Mouse (Mus musculus) cerebellum, postnatal 14 days (tissue): ENCODE measurements at regions not wholly inside any gene's neighbourhood (a gene's known extent, or its start where the extent isn't known, plus 50 kb on each side); places are given as distances from the start of the nearest gene placed in this dataset.

Source experiments
- DNase-seq, 2 experiments: peaks; one replicate each; pipeline ENCODE4 v3.0.0; 2021; ENCODE audit warnings: mixed read lengths in 2 of 2

DNA sequence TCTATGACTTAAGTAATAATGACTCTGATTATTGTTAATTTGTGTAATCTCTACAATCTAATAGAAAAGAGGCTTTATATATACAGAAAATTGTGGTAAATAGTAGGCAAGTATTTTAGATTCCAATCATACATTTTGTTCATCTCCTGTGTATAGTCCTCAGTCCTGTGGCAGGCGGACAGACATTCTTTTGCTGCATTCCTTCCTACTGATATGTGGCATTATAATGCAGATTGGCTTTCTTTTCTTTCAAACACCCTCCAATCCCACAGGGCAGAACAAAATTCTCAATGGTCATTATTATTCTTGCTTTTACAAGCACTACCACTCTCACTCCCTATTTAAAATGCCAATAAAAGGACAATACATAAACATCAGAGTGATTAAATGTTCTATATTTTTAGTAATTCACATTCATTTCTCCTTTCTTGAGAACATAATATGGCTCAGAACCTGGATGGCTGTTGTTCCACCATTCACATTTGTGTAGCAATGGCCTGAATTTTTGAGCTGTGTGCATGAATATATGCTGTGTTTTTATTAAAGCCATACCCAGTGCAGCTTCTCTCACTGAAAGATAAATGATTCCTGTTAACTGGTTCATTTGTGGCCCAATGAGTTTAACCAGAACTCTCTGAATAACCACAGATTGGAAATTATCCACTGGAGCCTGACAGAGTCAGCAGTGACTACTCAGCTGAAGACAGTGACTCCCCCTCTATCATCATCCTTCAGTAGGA is 194.6 kb downstream of the Gm43517 start:
- DNase-seq: no peak

DNA sequence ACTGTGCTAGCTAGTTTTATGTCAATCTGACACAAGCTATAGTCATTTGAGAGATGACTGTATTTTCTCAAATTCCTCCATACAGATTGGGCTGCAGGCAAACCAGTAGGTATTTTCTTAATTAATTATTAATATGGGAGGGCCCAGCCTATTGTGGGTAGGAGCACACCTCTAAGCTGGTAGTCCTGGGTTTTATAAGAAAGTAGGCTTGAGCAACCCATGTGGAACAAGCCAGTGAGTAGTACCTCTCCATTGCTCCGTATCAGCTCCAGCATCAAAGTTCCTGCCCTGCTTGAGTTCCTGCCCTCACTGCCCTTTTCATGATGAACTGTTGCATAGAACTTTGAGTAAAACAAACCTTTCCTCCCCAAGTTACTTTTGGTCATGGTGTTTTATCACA is 198.9 kb downstream of the Gm43517 start:
- no peak for DNase-seq

- no peak for DNase-seq
Measured at GRCm38 (mm10) chr12:49622264-49622663, 237.3 kb downstream of the Gm43517 start.

DNA sequence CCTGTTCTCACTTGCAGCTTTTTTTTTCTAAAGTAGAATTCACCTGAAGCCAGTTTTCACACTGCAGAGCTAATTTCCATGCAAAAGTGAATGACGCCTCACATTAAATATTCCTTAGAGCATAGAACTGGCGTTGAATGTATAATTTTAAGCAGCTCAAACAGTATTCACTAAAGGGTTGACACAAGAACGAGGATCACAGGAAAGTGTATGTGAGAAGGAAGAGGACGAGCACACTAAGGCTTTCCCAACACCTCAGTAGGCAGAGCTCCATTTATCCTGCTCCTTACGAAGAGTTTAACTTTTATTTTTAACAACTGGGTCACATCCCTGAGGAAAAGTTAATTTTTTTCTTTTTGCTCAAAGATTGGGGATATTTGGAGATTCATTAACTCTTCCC is 242.2 kb downstream of the Gm43517 start:
- DNase-seq: no peak

DNA sequence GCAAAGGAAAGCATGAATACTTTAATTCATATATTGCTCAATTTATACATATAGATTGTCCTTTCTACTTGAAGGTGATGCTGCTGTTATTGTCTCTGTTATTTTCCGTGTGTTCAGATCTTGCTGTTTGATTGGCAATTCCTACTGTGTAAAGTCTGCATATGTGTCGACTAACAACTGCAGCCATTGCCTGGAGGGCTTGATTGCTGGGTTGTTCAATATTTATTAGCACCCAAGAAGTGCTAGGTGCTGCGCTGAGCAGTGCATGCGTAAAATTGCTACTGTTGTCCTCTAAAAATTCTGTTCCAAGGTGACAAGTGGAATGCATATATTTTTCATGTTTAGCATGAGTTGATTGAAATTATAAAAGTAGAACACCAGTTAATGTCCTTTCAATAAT is 243.0 kb downstream of the Gm43517 start:
- DNase-seq: no peak

DNA sequence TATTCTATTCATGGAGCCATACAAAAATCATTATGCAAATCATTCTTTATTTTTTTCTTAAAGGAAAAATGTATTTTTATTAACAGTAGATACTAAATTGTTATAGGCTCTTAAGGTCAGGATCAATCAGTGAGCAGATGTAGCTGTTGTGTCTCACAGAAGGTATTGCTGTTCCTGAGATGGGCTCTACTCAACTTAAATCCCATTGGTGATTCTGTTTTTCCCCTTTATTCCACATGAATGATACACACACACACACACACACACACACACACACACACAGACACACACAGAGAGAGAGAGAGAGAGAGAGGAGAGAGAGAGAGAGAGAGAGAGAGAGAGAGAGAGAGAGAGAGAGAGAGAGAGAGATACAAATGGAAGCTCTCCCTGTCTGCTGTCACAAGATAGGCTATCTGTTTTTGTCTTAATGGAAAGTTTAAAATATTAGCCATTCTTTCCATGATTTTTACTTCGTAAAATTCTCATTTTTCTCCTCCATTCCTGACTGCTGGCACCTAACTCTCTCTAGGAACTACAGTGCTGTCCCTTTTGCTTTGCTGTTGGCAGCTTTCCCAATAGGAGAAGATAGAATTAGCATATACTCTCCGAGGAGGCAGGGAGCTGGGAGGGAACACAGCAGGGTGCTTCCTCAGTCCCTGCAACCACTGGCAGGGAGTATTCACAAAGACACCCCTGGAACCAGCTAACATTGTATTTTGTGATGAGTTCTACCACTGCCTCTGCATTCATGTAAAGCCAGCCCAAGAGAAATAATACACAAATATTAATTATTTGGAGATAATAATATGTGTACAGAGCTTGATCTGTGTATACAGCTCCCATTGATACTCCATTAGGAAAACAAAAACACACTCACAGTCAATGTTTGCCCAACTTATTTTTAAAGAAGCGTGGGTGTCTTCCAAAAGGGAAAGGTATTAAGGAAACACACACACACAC is 264.4 kb downstream of the Gm43517 start:
- DNase-seq: peak; percentile 8 to 18
